Mouse (Mus musculus) heart, embryonic 15.5 days (tissue): Measurements from ENCODE around the gene Traf5. TPM values are rescaled to one million over a fixed set of nuclear protein-coding genes. Genes with fewer than 3 reads are reported as not detected.

Experiments used
- ATAC-seq: fragments of 200-750 bp; cut with Nextera tagmentation; replicated peaks from 2 replicates; pipeline ENCODE4 v1.8.0; 2017; ENCODE audit warnings: low read depth, moderate TSS enrichment; ENCODE audit not compliant: insufficient number of reproducible peaks, insufficient read depth, low FRiP score
- H3K27ac ChIP-seq: fragments of 300-500 bp; sonication (generic); 2 replicates; pipeline ENCODE4 v1.5.1; 2015; ENCODE audit warnings: mild to moderate bottlenecking, inconsistent platforms
- H3K27me3 ChIP-seq: fragments of 300-500 bp; sonication (generic); 2 replicates; pipeline ENCODE4 v1.6.1; 2015; ENCODE audit warnings: inconsistent platforms
- H3K36me3 ChIP-seq: fragments of 300-500 bp; sonication (generic); 2 replicates; pipeline ENCODE4 v1.6.1; 2015; ENCODE audit warnings: mild to moderate bottlenecking, inconsistent platforms
- H3K4me1 ChIP-seq: fragments of 300-500 bp; sonication (generic); replicated peaks from 2 replicates; pipeline ENCODE4 v1.6.1; 2015; ENCODE audit warnings: inconsistent platforms
- H3K4me2 ChIP-seq: fragments of 300-500 bp; sonication (generic); 2 replicates; pipeline ENCODE4 v1.6.1; 2015; ENCODE audit warnings: inconsistent platforms, mild to moderate bottlenecking, moderate library complexity
- H3K4me3 ChIP-seq: fragments of 300-500 bp; sonication (generic); 2 replicates; pipeline ENCODE4 v1.5.1; 2015; ENCODE audit warnings: mild to moderate bottlenecking, inconsistent platforms
- H3K9ac ChIP-seq: fragments of 300-500 bp; sonication (generic); 2 replicates; pipeline ENCODE4 v1.6.1; 2015; ENCODE audit warnings: mild to moderate bottlenecking, inconsistent platforms
- H3K9me3 ChIP-seq: fragments of 300-500 bp; sonication (generic); replicated peaks from 2 replicates; pipeline ENCODE4 v1.6.1; 2016; ENCODE audit warnings: inconsistent platforms
- WGBS: fragments of 180-500 bp; shearing (Covaris S2); methylation state at CpG from one replicate; pipeline ENCODE4 v1.1.7; 2015; ENCODE audit warnings: mixed read lengths; 5-methylcytosine and 5-hydroxymethylcytosine counted together
- polyA plus RNA-seq: library from polyadenylated mRNA; unstranded; fragments of >200 nt; fragmentation: Nextera tagmentation; extraction: Ambion mirVana; gene quantifications from 2 replicates; pipeline ENCODE4 v1.2.1, GENCODE M21; 2015

Gene Traf5
- polyA plus RNA-seq = 13.6 and 19.2 TPM in 2 replicates

GRCm38 (mm10) chr1:192091806-192092772, at the start of gene Traf5:
TSS of gene Traf5 (minus strand) at chr1:192092559.
- Histone ChIP-seq H3K9ac (peak within 1 kb of the TSS; percentile 63), H3K27ac (peak within 1 kb of the TSS; percentile 73), H3K9me3 (no peaks in the 10 kb centered on the region), H3K4me2 (peak within 1 kb of the TSS; percentile 79), H3K4me1 (peaks cover 23% of the 10 kb centered on the region), H3K36me3 (no peaks in the 10 kb centered on the region), H3K4me3 (peak within 1 kb of the TSS; percentile 60), H3K27me3 (no peaks in the 10 kb centered on the region)
- ATAC-seq = peak; percentile 97
- 2% methylated on average over 63 of the region's 63 CpGs for WGBS

- 99% methylated on average over 2 of the region's 2 CpGs for WGBS
- H3K27ac ChIP-seq = no peak overlapping the region
Measured at GRCm38 (mm10) chr1:192140313-192140712, 48.0 kb upstream of the Traf5 start.

GRCm38 (mm10) chr1:192137926-192138910, 45.9 kb upstream of the Traf5 start, which contains the start of gene Rcor3:
TSS of gene Rcor3 (minus strand) at chr1:192138062.
- Histone ChIP-seq H3K36me3 (0 out of 2 replicates have a peak, but pooled peaks cover 5% of the 10 kb centered on the region), H3K4me1 (peaks cover 13% of the 10 kb centered on the region), H3K27ac (peak within 1 kb of the TSS; percentile 99), H3K4me3 (peak within 1 kb of the TSS; percentile 80), H3K4me2 (peak within 1 kb of the TSS; percentile 93), H3K9ac (peak within 1 kb of the TSS; percentile 92), H3K9me3 (no peaks in the 10 kb centered on the region), H3K27me3 (no peaks in the 10 kb centered on the region)
- under 1% methylated on average over 56 of the region's 88 CpGs for WGBS
- ATAC-seq = peak; percentile 81

More at GRCm38 (mm10) chr1:192140313-192140712, 48.0 kb upstream of the Traf5 start:
- Histone ChIP-seq H3K9ac (no peak overlapping the region), H3K36me3 (no peaks in the 10 kb centered on the region), H3K27me3 (no peaks in the 10 kb centered on the region), H3K4me2 (no peak overlapping the region), H3K4me3 (no peak overlapping the region), H3K9me3 (no peaks in the 10 kb centered on the region), H3K4me1 (peaks cover 11% of the 10 kb centered on the region)
- ATAC-seq = no peak

GRCm38 (mm10) chr1:192137291-192137925, 45.0 kb upstream of the Traf5 start:
- no peaks in the 10 kb centered on the region for H3K27me3 ChIP-seq
- under 1% methylated on average over 52 of the region's 61 CpGs for WGBS
- H3K4me1 ChIP-seq = peaks cover 13% of the 10 kb centered on the region
- peak overlapping the region; percentile 93 for H3K4me2 ChIP-seq
- H3K9ac ChIP-seq = peak overlapping the region; percentile 92
- 0 out of 2 replicates have a peak, but pooled peaks cover 5% of the 10 kb centered on the region for H3K36me3 ChIP-seq
- H3K9me3 ChIP-seq = no peaks in the 10 kb centered on the region
- peak overlapping the region; percentile 80 for H3K4me3 ChIP-seq
- peak; percentile 38 for ATAC-seq
- peak overlapping the region; percentile 99 for H3K27ac ChIP-seq

- H3K9ac ChIP-seq = peak overlapping the region; percentile 92
- H3K9me3 ChIP-seq = no peaks in the 10 kb centered on the region
- H3K27ac ChIP-seq = peak overlapping the region; percentile 99
- H3K4me1 ChIP-seq = peaks cover 13% of the 10 kb centered on the region
- H3K4me2 ChIP-seq = peak overlapping the region; percentile 93
- peak overlapping the region; percentile 80 for H3K4me3 ChIP-seq
- ATAC-seq = peak; percentile 82
- 0 out of 2 replicates have a peak, but pooled peaks cover 5% of the 10 kb centered on the region for H3K36me3 ChIP-seq
- WGBS = under 1% methylated on average over 52 of the region's 55 CpGs
- no peaks in the 10 kb centered on the region for H3K27me3 ChIP-seq
Measured at GRCm38 (mm10) chr1:192136561-192137290, 44.4 kb upstream of the Traf5 start.

- 90% methylated on average over 1 of the region's 1 CpGs for WGBS
- H3K36me3 ChIP-seq = peaks cover 29% of the 10 kb centered on the region
- H3K4me1 ChIP-seq = peaks cover 2% of the 10 kb centered on the region; the same call in 1 of the 2 replicates
- H3K4me3 ChIP-seq = no peak overlapping the region
- H3K27me3 ChIP-seq = no peaks in the 10 kb centered on the region
- H3K9me3 ChIP-seq = no peaks in the 10 kb centered on the region
- no peak overlapping the region for H3K27ac ChIP-seq
- ATAC-seq = no peak
- no peak overlapping the region for H3K9ac ChIP-seq
- H3K4me2 ChIP-seq = no peak overlapping the region
Measured at GRCm38 (mm10) chr1:192130202-192130601, 37.8 kb upstream of the Traf5 start.

- ATAC-seq = no peak
- 86% methylated on average over 8 of the region's 8 CpGs for WGBS
- no peak overlapping the region for H3K9ac ChIP-seq
- H3K4me1 ChIP-seq = no peaks in the 10 kb centered on the region
- peaks cover 42% of the 10 kb centered on the region for H3K36me3 ChIP-seq
- H3K9me3 ChIP-seq = no peaks in the 10 kb centered on the region
- H3K27me3 ChIP-seq = no peaks in the 10 kb centered on the region
- H3K4me3 ChIP-seq = no peak overlapping the region
- no peak overlapping the region for H3K27ac ChIP-seq
- no peak overlapping the region for H3K4me2 ChIP-seq
Measured at GRCm38 (mm10) chr1:192128343-192128742, 36.0 kb upstream of the Traf5 start.

- Histone ChIP-seq H3K4me2 (no peak overlapping the region), H3K9me3 (no peaks in the 10 kb centered on the region), H3K4me3 (no peak overlapping the region), H3K9ac (no peak overlapping the region), H3K27me3 (no peaks in the 10 kb centered on the region), H3K4me1 (peaks cover 11% of the 10 kb centered on the region; the same call in 1 of the 2 replicates), H3K27ac (no peak overlapping the region), H3K36me3 (peaks cover 58% of the 10 kb centered on the region)
- no peak for ATAC-seq
- WGBS = 91% methylated on average over 6 of the region's 6 CpGs
Measured at GRCm38 (mm10) chr1:192125761-192126160, 33.4 kb upstream of the Traf5 start.

- Histone ChIP-seq H3K9me3 (no peaks in the 10 kb centered on the region), H3K4me3 (no peak overlapping the region), H3K27me3 (no peaks in the 10 kb centered on the region), H3K4me2 (no peak overlapping the region), H3K27ac (no peak overlapping the region), H3K9ac (no peak overlapping the region), H3K36me3 (peaks cover 76% of the 10 kb centered on the region), H3K4me1 (peaks cover 5% of the 10 kb centered on the region; the same call in 1 of the 2 replicates)
- 85% methylated on average over 6 of the region's 6 CpGs for WGBS
- ATAC-seq = no peak
Measured at GRCm38 (mm10) chr1:192116262-192116661, 23.9 kb upstream of the Traf5 start.

GRCm38 (mm10) chr1:192115378-192115777, 23.0 kb upstream of the Traf5 start:
- ATAC-seq = no peak
- WGBS = 79% methylated on average over 1 of the region's 1 CpGs
- Histone ChIP-seq H3K4me1 (no peaks in the 10 kb centered on the region), H3K9ac (no peak overlapping the region), H3K9me3 (no peaks in the 10 kb centered on the region), H3K27ac (no peak overlapping the region), H3K36me3 (peaks cover 72% of the 10 kb centered on the region), H3K27me3 (no peaks in the 10 kb centered on the region), H3K4me3 (no peak overlapping the region), H3K4me2 (no peak overlapping the region)
